Mouse (Mus musculus): ENCODE measurements around the gene Thsd7a.

- no peak for TF ChIP-seq CTCF (IDR thresholded peaks at IDR 0.05; ENCODE audit: low read depth, low read length)
- TF ChIP-seq EP300 (IDR thresholded peaks at IDR 0.05; ENCODE audit: insufficient read depth, low read depth, low read length): no peak
Measured at GRCm38 (mm10) chr6:12649633-12650032, 99.6 kb downstream of the Thsd7a start.

Measured in ES-Bruce4 (cell line).